Mouse (Mus musculus) mouse embryonic stem cell (cell line): Measurements from ENCODE around the gene Ncoa6.
"Not testable (repeated sequence)": the region's sequence is repeated elsewhere in the genome, so short reads cannot be mapped to it uniquely, and the experiment has no call there.

Source experiments
- in situ Hi-C, 2 experiments: fragments of 300-500 bp; cut with MboI; formaldehyde crosslinking; loops; 1 replicate in 1 of 2; 3 replicates in 1 of 2; pipeline ENCODE4 v1.14.3; 2019 to 2020; ENCODE audit warnings: low sequenced_read_pairs in 2 of 2, low pct_unique_long_range_greater_than_20kb in 1 of 2, mixed read lengths in 1 of 2; ENCODE audit not compliant: unreplicated experiment in 1 of 2

Gene Ncoa6

GRCm38 (mm10) chr2:155451256-155451655 lies 22.4 kb downstream of the Ncoa6 start:
- in situ Hi-C loops = no loop called here

- in situ Hi-C loops = not testable (repeated sequence)
These were observed 25.8 kb downstream of the Ncoa6 start for GRCm38 (mm10) chr2:155447906-155448305.

GRCm38 (mm10) chr2:155443446-155443845 lies 30.2 kb downstream of the Ncoa6 start:
- in situ Hi-C loops = no loop called here

- in situ Hi-C loops = no loop called here
These were observed 30.8 kb downstream of the Ncoa6 start for GRCm38 (mm10) chr2:155442916-155443315.

GRCm38 (mm10) chr2:155436445-155436844 lies 37.2 kb downstream of the Ncoa6 start:
- in situ Hi-C loops = no loop called here

- in situ Hi-C loops = no loop called here
These were observed 52.8 kb downstream of the Ncoa6 start for GRCm38 (mm10) chr2:155420911-155421310.

- in situ Hi-C loops = no loop called here
These were observed 69.1 kb downstream of the Ncoa6 start for GRCm38 (mm10) chr2:155404635-155405034.

GRCm38 (mm10) chr2:155401926-155402325 lies 71.8 kb downstream of the Ncoa6 start:
- in situ Hi-C loops = no loop called here

GRCm38 (mm10) chr2:155400276-155400675 lies 73.4 kb downstream of the Ncoa6 start:
- in situ Hi-C loops = no loop called here

GRCm38 (mm10) chr2:155394586-155394985 lies 79.1 kb downstream of the Ncoa6 start:
- in situ Hi-C loops = no loop called here

- in situ Hi-C loops = no loop called here
These were observed 85.1 kb downstream of the Ncoa6 start for GRCm38 (mm10) chr2:155388573-155388972.

- in situ Hi-C loops = no loop called here
These were observed 86.6 kb downstream of the Ncoa6 start for GRCm38 (mm10) chr2:155387052-155387451.

- in situ Hi-C loops = no loop called here
These were observed 87.2 kb downstream of the Ncoa6 start for GRCm38 (mm10) chr2:155386534-155386899.

GRCm38 (mm10) chr2:155385731-155386533 lies 87.8 kb downstream of the Ncoa6 start:
- in situ Hi-C loops = no loop called here

- in situ Hi-C loops = no loop called here
These were observed 88.6 kb downstream of the Ncoa6 start for GRCm38 (mm10) chr2:155385090-155385489.

GRCm38 (mm10) chr2:155382791-155383438 lies 90.8 kb downstream of the Ncoa6 start:
- in situ Hi-C loops = no loop called here

- in situ Hi-C loops = no loop called here
These were observed 91.4 kb downstream of the Ncoa6 start for GRCm38 (mm10) chr2:155382332-155382700.

GRCm38 (mm10) chr2:155381643-155382331 lies 91.9 kb downstream of the Ncoa6 start:
- in situ Hi-C loops = no loop called here

- in situ Hi-C loops = no loop called here
These were observed 92.6 kb downstream of the Ncoa6 start for GRCm38 (mm10) chr2:155381060-155381437.
